Mouse (Mus musculus): ENCODE data around the gene Cphx3. TPM values are rescaled to one million over a fixed set of nuclear protein-coding genes. Genes with fewer than 3 reads are reported as not detected.
"Not testable (repeated sequence)": the region's sequence is repeated elsewhere in the genome, so short reads cannot be mapped to it uniquely, and the experiment has no call there.

The Cphx3 gene
- 4.5 and 12.3 TPM in 2 replicates for total RNA-seq (2012; rRNA removed)

DNA sequence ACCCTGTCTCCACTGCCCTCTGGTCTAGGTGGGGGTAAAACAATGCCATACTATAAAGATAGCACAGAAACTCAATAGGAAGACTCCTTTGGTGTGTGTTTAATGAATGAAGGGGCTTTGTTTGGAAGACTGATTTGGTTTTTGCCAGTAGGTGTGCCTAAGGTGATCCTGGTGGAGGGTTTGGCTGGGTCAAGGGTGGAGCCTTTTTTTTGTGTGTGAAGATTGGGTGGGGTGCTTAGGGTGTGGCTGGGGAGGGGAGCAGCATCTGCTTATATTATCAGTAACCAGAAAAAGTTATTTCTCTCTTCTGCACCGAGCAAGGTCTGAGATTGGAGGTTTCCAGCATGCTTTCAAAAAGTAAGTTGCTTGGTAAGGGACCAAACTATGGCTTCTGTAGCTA lies at the start of gene Cphx3:
Cphx3 (plus strand) TSS at position 301 of the 400 bp plus-strand sequence.
- in situ Hi-C loops (cut with MboI; ENCODE audit: low sequenced_read_pairs in 2 of 2, unreplicated experiment in 2 of 2); H3K9ac ChIP-seq (ENCODE audit: insufficient read depth, low read depth, low read length, poor library complexity, severe bottlenecking); H3K4me1 ChIP-seq (ENCODE audit: control insufficient read depth in 2 of 2, insufficient read depth in 2 of 2, low read length in 2 of 2, poor library complexity in 1 of 2); H3K4me3 ChIP-seq (ENCODE audit: insufficient read depth in 1 of 2, low read depth in 1 of 2, low read length in 2 of 2, poor library complexity in 1 of 2, severe bottlenecking in 1 of 2); DNase-seq (ENCODE audit: low read depth, low spot score); H3K9me3 ChIP-seq (ENCODE audit: control insufficient read depth, insufficient read depth, low read depth, low read length); H3K27ac ChIP-seq (ENCODE audit: insufficient read depth, low read depth, low read length, poor library complexity, severe bottlenecking); H3K36me3 ChIP-seq (ENCODE audit: control insufficient read depth, insufficient read depth, low read length, poor library complexity, severe bottlenecking): not testable (repeated sequence)

DNA sequence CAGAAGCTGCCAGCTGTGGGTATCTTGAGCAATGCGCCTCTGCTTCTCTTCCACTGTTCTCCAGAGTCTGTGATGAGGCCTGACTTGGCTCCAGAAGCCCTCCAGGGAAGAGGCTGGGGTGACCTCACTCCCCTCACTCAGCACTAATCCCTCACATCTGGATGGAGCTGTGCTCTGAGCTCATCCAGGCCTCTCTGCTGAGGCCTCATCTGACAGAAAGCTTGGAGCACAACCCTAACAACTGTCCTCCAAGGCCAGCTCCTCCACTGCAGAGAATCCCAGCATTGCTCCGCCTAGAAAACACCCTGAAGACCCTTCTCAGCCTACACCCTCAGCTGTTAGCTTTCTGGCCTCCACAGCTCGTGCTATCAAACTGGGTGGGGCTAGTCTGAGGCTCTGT lies 47.7 kb upstream of the Cphx3 start:
- H3K4me1 ChIP-seq (ENCODE audit: control insufficient read depth in 2 of 2, insufficient read depth in 2 of 2, low read length in 2 of 2, poor library complexity in 1 of 2); DNase-seq (ENCODE audit: low read depth, low spot score); H3K36me3 ChIP-seq (ENCODE audit: control insufficient read depth, insufficient read depth, low read length, poor library complexity, severe bottlenecking); in situ Hi-C loops (cut with MboI; ENCODE audit: low sequenced_read_pairs in 2 of 2, unreplicated experiment in 2 of 2); H3K4me3 ChIP-seq (ENCODE audit: insufficient read depth in 1 of 2, low read depth in 1 of 2, low read length in 2 of 2, poor library complexity in 1 of 2, severe bottlenecking in 1 of 2); H3K27ac ChIP-seq (ENCODE audit: insufficient read depth, low read depth, low read length, poor library complexity, severe bottlenecking); H3K9ac ChIP-seq (ENCODE audit: insufficient read depth, low read depth, low read length, poor library complexity, severe bottlenecking); H3K9me3 ChIP-seq (ENCODE audit: control insufficient read depth, insufficient read depth, low read depth, low read length): not testable (repeated sequence)

- H3K36me3 ChIP-seq (ENCODE audit: control insufficient read depth, insufficient read depth, low read length, poor library complexity, severe bottlenecking); DNase-seq (ENCODE audit: low read depth, low spot score); H3K9me3 ChIP-seq (ENCODE audit: control insufficient read depth, insufficient read depth, low read depth, low read length); H3K9ac ChIP-seq (ENCODE audit: insufficient read depth, low read depth, low read length, poor library complexity, severe bottlenecking); H3K27ac ChIP-seq (ENCODE audit: insufficient read depth, low read depth, low read length, poor library complexity, severe bottlenecking); H3K4me3 ChIP-seq (ENCODE audit: insufficient read depth in 1 of 2, low read depth in 1 of 2, low read length in 2 of 2, poor library complexity in 1 of 2, severe bottlenecking in 1 of 2); H3K4me1 ChIP-seq (ENCODE audit: control insufficient read depth in 2 of 2, insufficient read depth in 2 of 2, low read length in 2 of 2, poor library complexity in 1 of 2); in situ Hi-C loops (cut with MboI; ENCODE audit: low sequenced_read_pairs in 2 of 2, unreplicated experiment in 2 of 2): not testable (repeated sequence)
These were observed 46.7 kb upstream of the Cphx3 start for GRCm38 (mm10) chr14:26035439-26035838.

DNA sequence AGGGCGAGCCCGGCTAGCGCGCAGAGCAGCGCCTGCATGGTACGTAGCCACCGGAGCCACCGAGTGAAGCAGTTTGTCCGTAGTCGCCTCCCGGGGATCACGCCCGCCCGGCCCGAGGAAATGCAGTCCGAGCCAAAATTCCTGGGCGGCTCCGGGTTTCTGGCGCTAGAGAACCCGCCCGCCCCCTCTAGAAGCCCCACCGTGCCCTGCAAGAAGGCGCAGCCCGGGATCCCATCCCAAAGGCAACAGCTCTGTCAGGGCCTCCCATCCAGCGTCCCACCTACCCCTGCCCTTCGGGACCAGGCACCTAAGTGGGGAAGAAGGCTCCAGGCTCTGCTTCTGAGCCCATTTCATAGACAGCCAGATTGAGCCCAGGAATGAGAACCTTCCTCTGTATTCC lies 39.5 kb upstream of the Cphx3 start, which contains the start of gene Gm9780:
Gm9780 (minus strand) TSS at position 101 of the 400 bp plus-strand sequence.
- DNase-seq (ENCODE audit: low read depth, low spot score); H3K27ac ChIP-seq (ENCODE audit: insufficient read depth, low read depth, low read length, poor library complexity, severe bottlenecking); H3K9me3 ChIP-seq (ENCODE audit: control insufficient read depth, insufficient read depth, low read depth, low read length); H3K9ac ChIP-seq (ENCODE audit: insufficient read depth, low read depth, low read length, poor library complexity, severe bottlenecking); H3K4me1 ChIP-seq (ENCODE audit: control insufficient read depth in 2 of 2, insufficient read depth in 2 of 2, low read length in 2 of 2, poor library complexity in 1 of 2); H3K36me3 ChIP-seq (ENCODE audit: control insufficient read depth, insufficient read depth, low read length, poor library complexity, severe bottlenecking); H3K4me3 ChIP-seq (ENCODE audit: insufficient read depth in 1 of 2, low read depth in 1 of 2, low read length in 2 of 2, poor library complexity in 1 of 2, severe bottlenecking in 1 of 2); in situ Hi-C loops (cut with MboI; ENCODE audit: low sequenced_read_pairs in 2 of 2, unreplicated experiment in 2 of 2): not testable (repeated sequence)

GRCm38 (mm10) chr14:26045007-26045406 lies 37.1 kb upstream of the Cphx3 start:
- DNase-seq (ENCODE audit: low read depth, low spot score); in situ Hi-C loops (cut with MboI; ENCODE audit: low sequenced_read_pairs in 2 of 2, unreplicated experiment in 2 of 2); H3K4me3 ChIP-seq (ENCODE audit: insufficient read depth in 1 of 2, low read depth in 1 of 2, low read length in 2 of 2, poor library complexity in 1 of 2, severe bottlenecking in 1 of 2): not testable (repeated sequence)

GRCm38 (mm10) chr14:26047026-26047425 lies 35.1 kb upstream of the Cphx3 start:
- H3K9ac ChIP-seq (ENCODE audit: insufficient read depth, low read depth, low read length, poor library complexity, severe bottlenecking); H3K4me3 ChIP-seq (ENCODE audit: insufficient read depth in 1 of 2, low read depth in 1 of 2, low read length in 2 of 2, poor library complexity in 1 of 2, severe bottlenecking in 1 of 2); DNase-seq (ENCODE audit: low read depth, low spot score); H3K4me1 ChIP-seq (ENCODE audit: control insufficient read depth in 2 of 2, insufficient read depth in 2 of 2, low read length in 2 of 2, poor library complexity in 1 of 2); H3K9me3 ChIP-seq (ENCODE audit: control insufficient read depth, insufficient read depth, low read depth, low read length); H3K27ac ChIP-seq (ENCODE audit: insufficient read depth, low read depth, low read length, poor library complexity, severe bottlenecking); in situ Hi-C loops (cut with MboI; ENCODE audit: low sequenced_read_pairs in 2 of 2, unreplicated experiment in 2 of 2); H3K36me3 ChIP-seq (ENCODE audit: control insufficient read depth, insufficient read depth, low read length, poor library complexity, severe bottlenecking): not testable (repeated sequence)

More at GRCm38 (mm10) chr14:26045007-26045406, 37.1 kb upstream of the Cphx3 start:
- not testable (repeated sequence) for H3K9me3 ChIP-seq (ENCODE audit: control insufficient read depth, insufficient read depth, low read depth, low read length); H3K27ac ChIP-seq (ENCODE audit: insufficient read depth, low read depth, low read length, poor library complexity, severe bottlenecking); H3K9ac ChIP-seq (ENCODE audit: insufficient read depth, low read depth, low read length, poor library complexity, severe bottlenecking); H3K4me1 ChIP-seq (ENCODE audit: control insufficient read depth in 2 of 2, insufficient read depth in 2 of 2, low read length in 2 of 2, poor library complexity in 1 of 2); H3K36me3 ChIP-seq (ENCODE audit: control insufficient read depth, insufficient read depth, low read length, poor library complexity, severe bottlenecking)

- H3K4me1 ChIP-seq (ENCODE audit: control insufficient read depth in 2 of 2, insufficient read depth in 2 of 2, low read length in 2 of 2, poor library complexity in 1 of 2); H3K9ac ChIP-seq (ENCODE audit: insufficient read depth, low read depth, low read length, poor library complexity, severe bottlenecking); H3K27ac ChIP-seq (ENCODE audit: insufficient read depth, low read depth, low read length, poor library complexity, severe bottlenecking); H3K36me3 ChIP-seq (ENCODE audit: control insufficient read depth, insufficient read depth, low read length, poor library complexity, severe bottlenecking); H3K9me3 ChIP-seq (ENCODE audit: control insufficient read depth, insufficient read depth, low read depth, low read length); DNase-seq (ENCODE audit: low read depth, low spot score); in situ Hi-C loops (cut with MboI; ENCODE audit: low sequenced_read_pairs in 2 of 2, unreplicated experiment in 2 of 2); H3K4me3 ChIP-seq (ENCODE audit: insufficient read depth in 1 of 2, low read depth in 1 of 2, low read length in 2 of 2, poor library complexity in 1 of 2, severe bottlenecking in 1 of 2): not testable (repeated sequence)
These were observed 33.3 kb upstream of the Cphx3 start for GRCm38 (mm10) chr14:26048767-26049166.

DNA sequence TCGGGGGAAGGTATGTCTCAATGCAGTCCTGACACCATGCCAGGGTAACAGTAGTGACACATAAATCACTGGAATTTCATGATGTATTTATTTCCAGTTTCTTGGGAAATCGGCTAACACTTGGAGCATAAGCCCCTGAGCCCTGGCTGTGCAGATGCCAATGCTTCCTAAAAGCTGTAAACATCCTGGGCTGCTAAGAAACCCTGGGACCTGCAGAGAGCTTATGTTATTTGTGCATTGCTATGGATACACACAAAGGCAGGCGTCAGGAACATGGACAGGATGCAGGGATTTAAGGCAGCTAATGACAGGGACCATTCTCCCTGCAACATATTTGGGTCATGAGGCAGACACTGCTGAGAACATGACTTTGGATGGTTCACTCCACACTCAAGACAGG lies 23.9 kb upstream of the Cphx3 start:
- H3K9me3 ChIP-seq (ENCODE audit: control insufficient read depth, insufficient read depth, low read depth, low read length); DNase-seq (ENCODE audit: low read depth, low spot score); in situ Hi-C loops (cut with MboI; ENCODE audit: low sequenced_read_pairs in 2 of 2, unreplicated experiment in 2 of 2); H3K9ac ChIP-seq (ENCODE audit: insufficient read depth, low read depth, low read length, poor library complexity, severe bottlenecking); H3K27ac ChIP-seq (ENCODE audit: insufficient read depth, low read depth, low read length, poor library complexity, severe bottlenecking); H3K36me3 ChIP-seq (ENCODE audit: control insufficient read depth, insufficient read depth, low read length, poor library complexity, severe bottlenecking); H3K4me1 ChIP-seq (ENCODE audit: control insufficient read depth in 2 of 2, insufficient read depth in 2 of 2, low read length in 2 of 2, poor library complexity in 1 of 2); H3K4me3 ChIP-seq (ENCODE audit: insufficient read depth in 1 of 2, low read depth in 1 of 2, low read length in 2 of 2, poor library complexity in 1 of 2, severe bottlenecking in 1 of 2): not testable (repeated sequence)

DNA sequence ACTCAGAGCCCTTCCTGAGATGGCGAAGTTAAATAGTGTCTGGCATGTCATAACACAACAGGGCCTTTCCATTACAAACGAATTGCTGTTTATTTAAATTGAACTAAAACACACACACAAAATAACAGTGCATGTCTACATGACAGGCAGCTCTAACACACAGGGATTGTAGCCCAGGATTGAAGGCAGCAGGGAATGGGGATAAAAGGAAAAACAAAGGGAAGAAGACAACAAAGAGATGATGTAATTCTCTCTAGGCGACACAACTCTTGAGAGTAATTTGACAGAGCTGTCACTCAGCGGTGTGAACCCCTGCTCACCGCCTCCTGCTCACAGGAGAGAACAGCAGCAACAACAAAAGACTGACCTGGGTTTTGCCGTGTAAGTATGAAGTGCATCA lies 22.7 kb upstream of the Cphx3 start:
- H3K36me3 ChIP-seq (ENCODE audit: control insufficient read depth, insufficient read depth, low read length, poor library complexity, severe bottlenecking); H3K9me3 ChIP-seq (ENCODE audit: control insufficient read depth, insufficient read depth, low read depth, low read length); DNase-seq (ENCODE audit: low read depth, low spot score); H3K9ac ChIP-seq (ENCODE audit: insufficient read depth, low read depth, low read length, poor library complexity, severe bottlenecking); H3K4me3 ChIP-seq (ENCODE audit: insufficient read depth in 1 of 2, low read depth in 1 of 2, low read length in 2 of 2, poor library complexity in 1 of 2, severe bottlenecking in 1 of 2); H3K4me1 ChIP-seq (ENCODE audit: control insufficient read depth in 2 of 2, insufficient read depth in 2 of 2, low read length in 2 of 2, poor library complexity in 1 of 2); H3K27ac ChIP-seq (ENCODE audit: insufficient read depth, low read depth, low read length, poor library complexity, severe bottlenecking); in situ Hi-C loops (cut with MboI; ENCODE audit: low sequenced_read_pairs in 2 of 2, unreplicated experiment in 2 of 2): not testable (repeated sequence)

Measured in ES-E14 (cell line).